Mouse (Mus musculus) stomach, postnatal 0 days (tissue): ENCODE measurements around the gene Gng7. TPM values are rescaled to one million over a fixed set of nuclear protein-coding genes. Genes with fewer than 3 reads are reported as not detected.

Experiments used
- ATAC-seq: fragments of 200-750 bp; cut with Nextera tagmentation; 2 replicates; pipeline ENCODE4 v1.8.0; 2017; ENCODE audit not compliant: low FRiP score, low TSS enrichment
- DNase-seq: peaks from one replicate; pipeline ENCODE4 v3.0.0-alpha.2; 2016; ENCODE audit warnings: low spot score
- H3K27ac ChIP-seq: fragments of 300-500 bp; sonication (generic); replicated peaks from 2 replicates; pipeline ENCODE4 v1.5.1; 2014; ENCODE audit warnings: mild to moderate bottlenecking, control low read depth
- H3K27me3 ChIP-seq: fragments of 300-500 bp; sonication (generic); 2 replicates; pipeline ENCODE4 v1.6.1; 2014; ENCODE audit warnings: low read length; ENCODE audit not compliant: control insufficient read depth, insufficient read depth
- H3K36me3 ChIP-seq: fragments of 300-500 bp; sonication (generic); 2 replicates; pipeline ENCODE4 v1.6.1; 2014; ENCODE audit warnings: low read length, mixed read lengths; ENCODE audit not compliant: control insufficient read depth, insufficient read depth
- H3K4me1 ChIP-seq: fragments of 300-500 bp; sonication (generic); replicated peaks from 2 replicates; pipeline ENCODE4 v1.6.1; 2014; ENCODE audit warnings: antibody characterized with exemption; ENCODE audit not compliant: control insufficient read depth, insufficient read depth
- H3K4me2 ChIP-seq: fragments of 300-500 bp; sonication (generic); replicated peaks from 2 replicates; pipeline ENCODE4 v1.6.1; 2014; ENCODE audit warnings: low read depth, mild to moderate bottlenecking, control low read depth, moderate library complexity
- H3K4me3 ChIP-seq: fragments of 300-500 bp; sonication (generic); 2 replicates; pipeline ENCODE4 v1.5.1; 2014; ENCODE audit warnings: low read depth, low read length, control low read depth
- H3K9ac ChIP-seq: fragments of 300-500 bp; sonication (generic); 2 replicates; pipeline ENCODE4 v1.6.1; 2014; ENCODE audit warnings: mild to moderate bottlenecking, low read length, control low read depth, mixed read lengths
- H3K9me3 ChIP-seq: fragments of 300-500 bp; sonication (generic); 2 replicates; pipeline ENCODE4 v1.6.1; 2016; ENCODE audit warnings: low read length; ENCODE audit not compliant: control insufficient read depth
- CTCF ChIP-seq: IDR thresholded peaks from 2 replicates; pipeline ENCODE4 v1.5.1; 2016; ENCODE audit warnings: antibody characterized with exemption, low read depth, mild to moderate bottlenecking, moderate library complexity
- EP300 ChIP-seq: optimal IDR thresholded peaks from 2 replicates; pipeline ENCODE3; 2016; ENCODE audit warnings: antibody characterized with exemption
- WGBS: fragments of 180-500 bp; shearing (Covaris S2); extraction: QIAGEN DNeasy Blood & Tissue Kit; methylation state at CpG from one replicate; pipeline ENCODE4 v1.1.7; 2014; 5-methylcytosine and 5-hydroxymethylcytosine counted together
- polyA plus RNA-seq: library from polyadenylated mRNA; unstranded; fragments of >200 nt; fragmentation: Nextera tagmentation; extraction: Ambion mirVana; gene quantifications from 2 replicates; pipeline ENCODE4 v1.2.1, GENCODE M21; 2015

Gene Gng7
- polyA plus RNA-seq, 1 experiment from 2014 or later: 1.3 TPM

GRCm38 (mm10) chr10:80932206-80932605, 82.5 kb downstream of the Gng7 start:
- Histone ChIP-seq H3K4me2 (peak overlapping the region; percentile 94), H3K4me3 (peak overlapping the region; percentile 81), H3K4me1 (peaks cover 24% of the 10 kb centered on the region), H3K27ac (peak overlapping the region; percentile 75), H3K27me3 (no peaks in the 10 kb centered on the region), H3K9me3 (no peaks in the 10 kb centered on the region), H3K9ac (peak overlapping the region; percentile 85), H3K36me3 (no peaks in the 10 kb centered on the region)
- DNase-seq (peak; percentile 55), ATAC-seq (no peak)
- WGBS: 6% methylated on average over 20 of the region's 20 CpGs
- TF ChIP-seq EP300: no peak
- TF ChIP-seq CTCF: no peak

GRCm38 (mm10) chr10:80931695-80932094, 83.0 kb downstream of the Gng7 start:
- Histone ChIP-seq H3K9ac (peak overlapping the region; percentile 85; the same call in 1 of the 2 replicates), H3K4me3 (peak overlapping the region; percentile 81), H3K9me3 (no peaks in the 10 kb centered on the region), H3K4me2 (peak overlapping the region; percentile 94), H3K36me3 (no peaks in the 10 kb centered on the region), H3K27ac (peak overlapping the region; percentile 75), H3K27me3 (no peaks in the 10 kb centered on the region), H3K4me1 (peaks cover 19% of the 10 kb centered on the region)
- DNase-seq (no peak), ATAC-seq (no peak)
- WGBS: 11% methylated on average over 26 of the region's 26 CpGs
- TF ChIP-seq CTCF (no peak), EP300 (no peak)

GRCm38 (mm10) chr10:80931153-80931671, 83.5 kb downstream of the Gng7 start:
- Histone ChIP-seq H3K27me3 (no peaks in the 10 kb centered on the region), H3K4me2 (peak overlapping the region; percentile 94), H3K9ac (peak overlapping the region; percentile 85), H3K9me3 (no peaks in the 10 kb centered on the region), H3K4me3 (peak overlapping the region; percentile 81), H3K27ac (peak overlapping the region; percentile 75; the same call in 1 of the 2 replicates), H3K36me3 (no peaks in the 10 kb centered on the region), H3K4me1 (peaks cover 14% of the 10 kb centered on the region)
- whole genome bisulfite sequencing: 26% methylated on average over 14 of the region's 14 CpGs
- DNase-seq (peak; percentile 59), ATAC-seq (no peak)
- TF ChIP-seq CTCF (no peak), EP300 (no peak)

- peak overlapping the region; percentile 81 for H3K4me3 ChIP-seq
- TF ChIP-seq EP300 (no peak), CTCF (no peak)
- H3K27ac ChIP-seq: peak overlapping the region; percentile 80
- no peaks in the 10 kb centered on the region for H3K36me3 ChIP-seq
- no peaks in the 10 kb centered on the region for H3K27me3 ChIP-seq
- ATAC-seq (no peak), DNase-seq (peak; percentile 54)
- H3K4me2 ChIP-seq: peak overlapping the region; percentile 94
- no peaks in the 10 kb centered on the region for H3K9me3 ChIP-seq
- H3K4me1 ChIP-seq: peaks cover 11% of the 10 kb centered on the region
- whole genome bisulfite sequencing: 2% methylated on average over 45 of the region's 45 CpGs
- H3K9ac ChIP-seq: peak overlapping the region; percentile 85
Observed at GRCm38 (mm10) chr10:80930361-80931152, 84.2 kb downstream of the Gng7 start.

- Histone ChIP-seq H3K9ac (peak within 1 kb of the TSS; percentile 85), H3K9me3 (no peaks in the 10 kb centered on the region), H3K4me2 (peak within 1 kb of the TSS; percentile 94), H3K4me1 (peaks cover 11% of the 10 kb centered on the region), H3K27me3 (no peaks in the 10 kb centered on the region), H3K36me3 (no peaks in the 10 kb centered on the region), H3K4me3 (peak within 1 kb of the TSS; percentile 81), H3K27ac (peak within 1 kb of the TSS; percentile 93)
- under 1% methylated on average over 56 of the region's 56 CpGs for WGBS
- ATAC-seq (peak; percentile 89), DNase-seq (peak; percentile 99)
- TF ChIP-seq CTCF: no peak
- TF ChIP-seq EP300: no peak
Observed at GRCm38 (mm10) chr10:80929299-80930226, 85.2 kb downstream of the Gng7 start, which contains the start of gene Gadd45b. Gadd45b (plus strand) TSS chr10:80930073.
